Mouse (Mus musculus) spleen, adult 18-20 months (tissue): ENCODE data around the gene Exoc3.

ENCODE experiments used
- DNase-seq, 2 experiments: peaks; one replicate each; pipeline ENCODE4 v3.0.0; 2022; ENCODE audit warnings: mixed read lengths in 2 of 2

Gene Exoc3

DNA sequence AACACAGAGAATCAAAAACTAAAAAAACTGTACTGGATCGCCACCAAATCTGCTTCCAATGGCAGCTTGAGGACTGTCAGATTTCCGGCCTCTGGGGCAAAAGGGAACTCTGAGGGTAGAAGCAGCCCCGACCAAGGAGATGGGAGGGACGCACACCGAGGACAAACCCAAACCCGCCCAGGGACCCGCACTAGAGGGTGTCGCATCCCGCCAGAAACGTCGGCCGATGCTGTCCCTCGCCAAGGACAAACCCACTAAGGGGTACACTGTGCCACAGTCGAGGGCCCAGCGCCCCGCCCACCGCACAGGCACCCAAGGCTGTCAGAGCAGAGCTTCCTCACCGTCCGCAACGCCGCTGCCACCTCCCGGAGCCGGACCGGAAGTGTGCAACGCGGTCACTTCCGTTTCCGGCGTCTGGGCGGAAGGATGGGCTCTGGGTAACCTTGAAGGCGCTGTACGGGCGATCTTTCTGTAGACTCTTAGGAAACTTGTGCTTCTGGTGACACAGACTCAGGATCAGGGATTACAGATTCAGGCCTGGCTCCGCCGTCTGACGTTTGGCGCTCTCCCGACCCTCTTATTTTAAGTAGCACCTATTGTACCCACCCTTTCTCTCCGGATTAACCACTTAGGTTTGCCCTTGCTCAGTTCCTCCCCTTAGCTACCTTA is at the start of gene Exoc3:
Exoc3 (minus strand) TSS at position 416 of the 669 bp plus-strand sequence.
- DNase-seq: peak; percentile 82 to 86

DNA sequence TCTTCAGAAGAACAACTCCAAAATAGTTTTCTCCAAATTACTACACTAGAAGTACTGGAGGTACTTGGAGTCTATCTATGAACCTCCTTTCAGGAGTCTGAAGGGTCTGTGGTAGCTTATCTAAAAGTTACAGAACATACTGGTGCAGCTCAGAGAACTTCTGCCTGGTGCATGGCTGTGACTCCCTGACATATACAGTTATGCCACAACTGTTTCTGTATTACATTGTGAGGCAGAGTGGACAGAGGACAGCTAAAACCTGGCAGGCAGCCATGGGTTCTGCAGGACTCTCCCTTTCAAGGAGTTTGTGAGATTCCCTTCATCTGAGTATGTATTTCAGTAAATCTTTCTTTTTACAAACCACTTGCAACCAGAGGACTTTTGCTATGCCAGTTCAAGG is 38.0 kb upstream of the Exoc3 start:
- DNase-seq: no peak

DNA sequence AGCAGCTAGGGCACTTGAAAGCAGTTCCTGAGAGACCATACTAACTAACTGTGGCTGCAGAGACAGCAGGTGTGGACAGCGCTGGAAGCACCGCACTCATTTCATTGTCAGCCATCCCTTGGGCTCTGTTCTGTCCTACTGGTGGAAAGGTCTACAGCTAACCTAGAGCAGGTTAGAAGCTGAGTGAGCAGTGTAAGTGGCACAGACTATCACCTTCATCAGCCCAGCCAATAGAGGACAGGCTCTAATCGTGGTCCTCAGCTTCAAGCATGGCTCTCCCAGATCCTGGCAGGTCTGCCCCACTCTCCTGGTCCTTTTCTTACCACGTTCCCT is 37.3 kb upstream of the Exoc3 start:
- DNase-seq: no peak

DNA sequence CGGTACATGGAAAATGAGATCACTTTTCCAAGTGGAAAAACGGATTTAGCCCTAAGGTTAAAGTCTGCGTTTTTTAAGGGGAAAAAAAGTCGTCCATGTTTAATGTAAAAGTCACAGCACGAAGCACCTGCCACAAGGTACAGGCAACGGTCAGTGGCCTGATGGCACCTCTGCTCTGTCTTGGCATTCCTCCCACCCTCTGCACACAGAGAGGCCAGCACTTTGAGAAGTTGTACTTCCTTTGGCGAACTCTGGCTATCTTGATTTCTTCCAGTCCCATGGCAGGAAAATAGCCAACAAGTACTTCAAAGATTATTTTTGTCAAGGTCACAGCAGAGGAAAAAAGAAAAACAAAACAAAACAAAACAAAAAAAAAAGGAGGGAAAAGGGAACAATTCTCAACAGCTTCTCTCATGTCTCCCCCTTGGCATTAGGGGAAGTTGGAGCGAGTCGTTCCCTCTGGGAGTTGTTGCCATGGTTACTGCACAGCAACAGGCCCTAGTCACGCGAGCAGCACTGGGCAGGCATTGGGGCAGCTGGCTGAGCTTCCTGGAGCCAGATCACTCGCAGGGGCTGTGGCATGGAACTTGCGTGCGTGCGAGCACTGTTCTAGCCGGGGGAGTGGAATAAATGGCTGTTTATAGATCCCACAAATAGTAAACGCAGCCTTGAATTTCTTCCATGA is 36.8 kb upstream of the Exoc3 start:
- no peak for DNase-seq

DNA sequence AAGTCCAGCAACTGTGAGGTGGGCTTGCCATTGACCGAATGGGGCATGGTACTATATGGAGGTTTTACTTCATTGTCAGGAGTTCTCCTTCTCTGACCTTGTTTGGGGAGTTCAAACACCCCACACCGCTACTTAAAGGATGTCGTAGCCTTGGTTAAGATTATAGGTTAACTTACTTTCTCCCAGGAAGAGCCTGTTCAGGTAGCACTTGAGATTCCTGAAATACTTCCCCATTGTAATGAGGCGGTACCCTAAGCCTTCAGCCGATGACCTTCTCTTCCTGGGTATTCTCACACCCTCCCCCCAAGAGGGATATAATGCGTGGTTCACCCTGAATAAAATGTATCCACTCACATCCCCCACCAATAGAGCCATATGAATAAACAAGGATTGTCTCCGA is 29.0 kb upstream of the Exoc3 start:
- DNase-seq: no peak

DNA sequence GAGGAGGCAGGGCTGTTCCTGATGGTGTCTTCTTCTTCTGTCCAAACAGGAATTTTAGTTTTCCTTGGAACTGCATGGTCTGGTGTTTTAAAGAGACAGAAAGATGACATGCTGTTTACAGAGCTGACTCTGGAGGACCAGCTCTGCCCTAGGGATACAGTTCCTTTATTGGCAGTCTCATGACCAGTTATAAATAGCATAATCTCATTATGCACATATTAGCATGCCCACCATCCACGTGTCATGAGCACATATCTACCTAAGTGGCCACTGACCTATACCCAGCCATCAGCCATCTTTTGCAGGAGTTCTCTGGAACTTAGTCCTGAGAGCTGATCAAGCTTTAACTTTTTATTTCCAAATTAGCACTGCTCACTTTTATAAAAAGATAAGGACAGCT is 12.1 kb upstream of the Exoc3 start:
- no peak for DNase-seq

DNA sequence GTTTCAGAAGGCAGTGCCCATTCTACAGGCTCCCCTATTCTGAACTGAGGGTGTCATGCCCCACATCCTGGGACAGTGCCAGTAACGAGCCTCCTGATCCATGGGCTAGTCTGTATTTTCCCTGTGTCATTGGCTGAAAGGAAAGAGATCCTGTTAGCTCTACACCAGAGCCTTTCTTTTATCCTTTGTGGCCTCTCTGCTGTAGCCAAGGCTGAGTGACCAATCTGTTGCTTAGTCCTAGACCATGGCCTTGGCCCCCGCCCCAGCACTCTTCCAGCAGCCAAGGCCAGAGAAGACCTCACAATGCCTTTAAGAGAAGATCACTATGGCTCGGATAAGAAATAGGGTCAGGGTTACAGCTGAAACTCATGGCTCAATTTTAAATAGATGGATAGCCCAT is 9.9 kb upstream of the Exoc3 start:
- no peak for DNase-seq

DNA sequence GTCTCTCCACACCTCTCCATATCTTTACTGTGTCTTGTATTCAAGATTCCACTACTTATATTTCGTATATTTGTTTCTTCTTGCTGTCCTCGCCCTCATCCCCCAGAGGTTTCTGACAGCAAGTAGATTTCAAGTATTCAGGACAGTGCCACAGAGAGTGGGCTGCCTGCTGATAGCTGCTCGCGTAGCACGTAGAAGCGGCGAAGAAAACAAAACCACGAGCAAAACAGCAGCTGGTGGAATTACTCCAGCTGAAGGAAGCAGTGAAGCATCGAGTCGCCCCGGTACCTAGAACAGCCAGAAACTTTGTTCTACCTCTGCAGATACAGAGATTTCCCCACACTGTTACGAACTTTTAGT is 434 bp upstream of the Exoc3 start:
- DNase-seq: no peak

DNA sequence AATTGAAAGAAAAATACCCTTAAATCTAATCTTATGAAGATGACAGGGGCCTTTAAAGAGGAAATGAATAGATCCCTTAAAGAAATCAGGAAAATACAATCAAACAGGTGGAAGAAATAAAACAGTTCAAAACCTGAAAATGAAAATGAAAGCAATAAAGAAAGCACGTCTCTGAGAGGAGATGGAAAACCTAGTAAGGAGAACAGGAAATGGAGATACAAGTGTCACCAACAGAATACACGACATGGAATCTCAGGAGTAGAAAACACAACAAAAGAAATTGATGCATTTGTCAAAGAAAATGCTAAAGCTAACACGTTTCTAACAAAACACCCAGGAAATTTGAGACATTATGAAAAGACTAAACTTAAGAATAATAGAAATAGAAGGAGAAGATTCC is 12.1 kb downstream of the Exoc3 start:
- DNase-seq: no peak

DNA sequence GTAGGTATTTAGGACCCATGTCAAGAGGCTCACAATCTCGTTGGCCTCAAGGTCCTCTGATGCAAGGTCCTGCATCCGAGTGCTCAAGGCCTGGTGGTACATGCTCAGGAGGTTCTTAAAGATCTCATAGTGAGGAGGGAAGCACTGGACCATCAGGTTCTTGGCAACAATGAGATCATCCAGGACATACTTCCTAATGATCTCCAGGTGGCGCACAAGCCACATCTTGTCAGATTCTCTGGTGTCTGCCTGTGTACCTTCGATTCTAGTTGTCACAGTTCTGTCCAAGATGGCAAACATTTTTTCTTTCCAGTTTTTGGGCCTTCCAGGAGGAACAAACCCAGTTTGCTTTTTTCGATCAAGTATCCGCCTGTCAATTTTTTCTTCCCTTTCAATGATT is 15.9 kb downstream of the Exoc3 start:
- no peak for DNase-seq

DNA sequence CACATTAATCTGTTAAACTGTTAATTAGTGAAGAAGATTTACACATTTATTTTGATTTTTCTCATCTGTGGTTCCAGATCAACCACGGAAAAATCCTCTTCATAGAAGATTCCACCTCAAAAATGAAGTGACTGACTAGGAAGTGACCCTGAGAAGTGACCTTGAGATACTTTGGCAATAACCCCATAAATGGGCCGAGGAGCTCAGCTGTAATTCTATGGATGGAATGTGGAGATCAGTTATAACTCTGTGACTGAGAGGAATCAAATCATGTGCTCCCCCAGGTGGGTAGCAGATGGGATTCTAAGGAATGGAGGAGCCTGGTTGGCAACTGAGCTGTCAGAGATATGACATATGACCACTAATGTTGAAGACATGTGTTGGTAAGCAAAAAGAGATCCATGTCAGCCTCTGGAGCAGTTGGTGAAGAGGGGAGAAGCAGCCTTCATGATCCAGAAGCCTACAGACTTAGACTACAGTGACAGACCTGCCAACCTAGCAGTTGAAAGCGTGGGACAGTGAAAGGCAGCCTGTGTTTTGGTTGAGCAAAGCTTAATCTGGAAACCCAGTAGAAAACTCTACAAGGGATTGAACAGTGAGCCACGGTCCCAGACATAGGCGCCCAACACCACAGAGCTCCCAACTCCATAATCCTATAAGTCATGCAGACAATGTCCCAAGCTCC is 25.4 kb downstream of the Exoc3 start:
- no peak for DNase-seq

DNA sequence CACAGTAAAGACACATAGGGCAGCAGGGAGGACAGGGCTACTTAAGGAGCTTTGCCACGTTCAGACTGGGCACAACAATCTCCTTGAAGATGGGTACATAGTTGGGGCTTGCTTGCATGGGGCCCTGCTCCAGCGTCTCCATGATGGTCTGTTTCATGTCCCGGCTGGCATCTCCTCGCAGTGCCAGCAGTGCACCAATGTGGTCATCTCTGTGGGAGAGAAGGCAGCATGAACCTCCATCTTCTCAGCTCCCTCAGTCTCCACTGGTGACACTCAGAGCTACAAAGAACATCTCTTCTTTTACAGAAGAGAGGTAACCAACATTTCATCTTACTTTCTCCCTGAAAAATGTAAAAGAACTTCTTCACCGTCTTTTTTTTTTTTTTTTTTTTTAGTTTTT is 36.5 kb downstream of the Exoc3 start:
- no peak for DNase-seq

DNA sequence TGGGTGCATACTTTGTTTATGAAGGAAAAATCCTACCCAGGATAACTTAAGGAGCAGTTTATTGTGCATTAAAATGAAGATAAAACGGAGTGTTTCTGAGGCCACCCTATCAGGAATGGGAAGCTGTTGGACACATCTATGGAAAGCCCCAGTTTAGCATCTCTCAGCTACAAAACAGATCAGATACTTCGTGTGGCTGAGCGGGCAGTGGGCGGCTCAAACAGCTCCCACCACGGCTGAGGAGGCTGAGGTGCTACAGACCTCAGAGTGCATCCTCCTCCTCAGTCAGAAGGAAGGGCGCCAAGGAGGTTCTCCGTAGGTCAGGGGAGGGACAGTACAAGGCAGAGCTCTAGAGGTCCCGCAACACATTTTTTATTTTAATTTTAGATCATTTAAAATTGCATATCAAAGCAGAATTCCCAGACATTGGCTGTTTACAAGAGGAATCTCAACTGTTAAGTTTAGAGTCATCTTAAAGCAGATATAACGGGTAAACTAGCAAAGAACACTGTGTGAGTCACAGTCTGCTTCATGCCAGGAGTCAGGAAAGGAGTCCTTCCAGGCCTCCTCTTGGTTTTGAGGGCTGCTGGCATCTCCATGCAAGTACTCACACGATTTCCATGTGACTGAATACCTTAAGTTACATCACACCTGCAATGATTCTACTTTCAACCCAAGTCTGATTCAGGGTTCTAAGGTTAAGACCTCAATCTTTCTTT is 38.9 kb downstream of the Exoc3 start:
- no peak for DNase-seq

DNA sequence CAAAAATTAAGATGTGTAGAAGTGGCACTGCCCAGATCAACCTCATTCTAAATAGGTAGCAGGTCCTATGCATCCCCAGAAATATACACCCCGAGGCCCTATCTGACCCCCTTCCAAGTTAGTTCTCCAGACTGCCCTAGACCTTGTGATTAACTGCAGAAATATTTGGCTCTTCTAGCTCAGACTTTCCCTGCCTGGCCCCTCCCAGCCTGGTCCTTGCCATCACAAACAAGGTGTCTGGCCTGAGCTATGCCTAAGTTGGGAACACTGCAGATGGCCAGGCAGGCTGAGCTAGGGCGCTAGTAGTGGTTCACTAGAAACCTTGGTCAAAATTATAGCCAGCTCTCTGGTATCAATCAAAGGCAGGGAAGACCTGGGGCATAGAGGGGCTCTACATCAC is 41.0 kb downstream of the Exoc3 start:
- no peak for DNase-seq

DNA sequence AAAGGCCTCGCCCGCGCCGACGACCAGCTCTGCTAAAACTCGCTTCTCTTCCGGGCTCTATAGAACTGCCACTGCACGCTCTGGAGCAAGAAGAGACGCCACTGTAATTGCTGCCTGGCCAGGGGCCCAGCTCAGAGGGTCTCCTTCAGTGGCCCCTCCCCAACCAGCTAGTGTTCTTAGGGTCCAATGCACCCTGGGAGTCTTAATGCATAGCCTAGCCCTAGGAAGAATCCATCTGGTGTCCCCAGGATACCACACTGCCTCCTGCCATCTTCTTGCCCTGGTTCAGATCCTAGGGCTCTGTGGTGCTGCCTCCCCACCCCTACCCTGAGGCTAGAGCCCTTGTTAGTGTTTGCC is 41.5 kb downstream of the Exoc3 start:
- DNase-seq: no peak

DNA sequence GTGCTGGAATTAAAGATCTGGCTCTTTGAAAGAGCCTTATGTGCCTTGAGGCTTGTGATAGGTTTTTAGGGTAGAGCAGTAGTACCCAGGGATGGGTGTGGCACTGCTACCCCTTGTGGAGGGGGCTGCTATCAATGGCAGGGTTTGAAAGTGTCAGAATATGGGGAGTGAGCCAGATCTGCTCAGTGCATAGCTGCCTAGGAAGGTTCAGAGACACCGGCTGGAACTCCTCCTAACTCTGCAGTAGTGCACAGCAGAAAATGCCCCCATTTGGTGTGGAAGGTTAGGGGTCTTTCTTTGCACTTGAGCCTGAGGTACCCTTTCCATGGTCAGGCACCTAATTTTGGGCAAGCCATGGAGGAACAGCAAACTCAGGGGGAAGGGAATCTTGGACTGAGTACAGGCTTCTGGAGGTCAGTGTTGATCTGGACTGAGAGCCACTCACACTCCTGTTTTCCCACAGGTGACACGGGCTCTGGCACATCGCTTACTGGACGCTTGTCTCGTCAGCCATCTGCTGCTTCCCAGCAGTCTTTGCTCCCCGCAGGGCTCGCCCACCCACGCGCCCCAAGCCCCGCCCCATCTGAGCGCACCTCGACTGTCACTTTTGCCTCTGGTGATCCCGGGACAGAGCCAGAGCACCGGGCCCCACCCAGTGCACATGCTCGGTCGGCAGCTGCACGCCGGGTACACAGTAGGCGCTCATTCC is 42.0 kb downstream of the Exoc3 start:
- peak; percentile 43 to 62 for DNase-seq

DNA sequence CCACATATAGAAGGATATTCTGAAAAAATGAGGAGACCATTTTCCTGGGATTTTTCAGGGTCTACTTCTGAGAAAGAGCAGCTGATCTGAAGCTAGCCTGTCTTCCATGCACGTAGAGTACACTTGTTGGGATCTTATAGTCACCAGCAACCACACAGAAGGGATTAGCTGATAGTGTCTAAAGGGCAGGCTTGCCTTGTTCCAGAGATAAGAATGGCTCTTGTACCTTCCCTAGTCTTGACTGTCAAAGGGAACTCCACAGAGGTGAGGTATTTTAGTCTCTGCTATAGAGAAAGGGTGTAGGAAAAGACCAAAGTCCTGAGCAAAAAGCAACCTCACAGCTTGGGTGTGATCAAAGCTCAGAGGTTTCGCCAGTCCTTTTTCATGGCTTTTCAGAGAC is 61.2 kb downstream of the Exoc3 start:
- no peak for DNase-seq

DNA sequence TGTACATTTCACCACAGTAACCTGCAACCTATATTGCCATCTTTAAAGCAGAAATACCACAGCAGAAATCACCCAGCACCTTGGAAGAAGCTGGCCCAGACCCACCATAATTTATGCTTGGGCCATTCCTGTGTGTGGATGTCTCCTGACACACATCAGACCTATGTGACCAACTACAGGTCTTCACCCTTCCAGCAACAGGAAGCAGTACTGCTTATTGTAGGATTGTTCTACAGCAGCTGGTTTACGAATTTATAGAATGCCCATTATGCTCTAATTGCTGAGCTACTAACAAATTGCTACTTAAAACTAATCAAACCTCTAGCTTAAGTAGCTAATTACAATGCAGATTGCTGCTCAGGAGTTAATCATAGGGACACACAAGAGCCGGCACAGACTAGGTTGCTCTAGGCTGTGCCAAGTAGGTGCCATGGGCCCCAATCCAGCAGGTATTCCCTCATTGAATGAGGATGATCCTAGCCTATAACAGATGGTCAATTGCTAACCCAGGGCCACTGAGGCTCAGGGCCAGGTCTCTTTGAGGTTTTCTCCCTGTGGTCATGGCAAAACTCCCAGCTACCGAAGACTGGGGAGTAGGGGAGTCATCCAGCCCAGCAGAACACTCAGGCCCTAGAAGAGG is 62.4 kb downstream of the Exoc3 start:
- no peak for DNase-seq

DNA sequence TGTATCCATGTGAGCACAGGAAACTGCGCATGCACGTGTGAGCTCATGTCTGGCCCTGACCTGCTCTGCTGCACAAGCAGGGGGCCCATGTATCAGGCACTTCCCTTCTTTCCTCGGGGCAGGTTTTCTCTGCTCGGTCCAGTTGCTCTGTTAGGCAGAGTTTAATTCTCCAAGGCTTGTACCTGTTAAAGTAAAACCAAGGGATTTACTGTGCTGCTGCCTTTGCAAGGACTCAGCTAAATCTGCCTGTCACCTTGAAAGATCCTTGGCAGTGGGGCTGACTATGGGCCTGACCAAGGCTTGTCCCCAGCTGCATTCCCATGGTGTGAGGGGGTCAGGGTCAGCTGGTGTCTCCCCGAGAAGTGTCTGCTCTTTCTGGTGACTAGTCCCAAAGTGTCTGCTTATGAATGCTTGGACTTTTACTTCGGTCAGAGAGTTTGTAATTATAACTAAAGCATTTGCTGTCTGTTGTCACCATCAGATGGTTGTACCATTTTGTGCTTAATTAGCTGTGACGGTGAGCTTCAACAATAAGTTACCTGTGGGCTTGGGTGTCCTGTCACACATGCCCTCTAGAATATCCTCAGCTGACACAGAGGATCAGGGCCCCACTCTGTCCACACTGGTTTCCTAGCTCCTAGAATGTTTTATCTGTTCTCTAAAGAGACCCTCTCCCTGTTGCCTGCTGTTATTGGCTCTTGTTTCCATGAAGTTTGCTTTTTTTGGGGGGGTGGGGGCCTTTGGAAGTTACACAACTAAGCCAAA is 64.2 kb downstream of the Exoc3 start:
- no peak for DNase-seq

DNA sequence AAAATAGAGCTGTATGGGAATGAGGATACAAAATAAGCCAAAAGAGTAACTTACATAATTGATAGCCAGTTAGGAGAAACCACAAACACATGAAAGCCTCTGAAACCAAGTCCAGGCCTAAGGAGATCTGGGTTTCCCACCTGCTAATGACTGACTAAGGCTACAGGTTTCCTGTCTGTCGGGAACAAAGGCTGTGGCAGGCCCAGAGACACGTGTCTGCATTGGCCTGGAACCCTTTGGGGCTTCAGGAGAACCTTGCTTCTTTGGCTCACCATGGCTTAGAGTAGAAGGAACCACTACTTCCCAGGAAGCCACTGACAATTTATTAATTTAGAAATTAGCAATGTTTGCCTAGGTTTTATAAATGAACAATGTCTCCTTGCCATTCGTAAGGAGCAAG is 65.2 kb downstream of the Exoc3 start:
- no peak for DNase-seq

DNA sequence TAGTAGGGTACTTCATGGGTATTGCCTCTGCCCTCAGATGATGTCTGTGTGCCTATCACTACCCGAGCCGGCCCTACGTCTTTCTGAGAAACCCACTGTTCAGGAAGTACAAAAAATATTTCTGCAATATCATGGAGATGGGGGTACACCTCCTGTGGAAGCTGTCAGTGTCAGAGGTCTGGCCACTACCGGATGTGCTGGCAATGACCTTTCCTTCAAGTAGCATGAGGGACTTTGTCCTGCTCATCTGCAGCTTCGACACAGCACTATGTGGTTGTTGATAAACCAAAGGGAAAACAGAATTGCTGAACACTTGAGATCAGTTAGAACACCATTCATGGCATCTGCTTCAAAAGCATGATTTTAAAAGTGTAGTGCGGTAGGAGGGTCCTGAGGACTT is 67.7 kb downstream of the Exoc3 start:
- no peak for DNase-seq
